Mouse (Mus musculus): ENCODE data around the gene Pank4. TPM values are rescaled to one million over a fixed set of nuclear protein-coding genes. Genes with fewer than 3 reads are reported as not detected.

Pank4 gene
- polyA plus RNA-seq, 1 experiment: 21.0 TPM

GRCm38 (mm10) chr4:154948940-154949588 lies 14.9 kb upstream of the Pank4 start:
- Histone ChIP-seq H3K79me2 (ENCODE audit: control insufficient read depth, insufficient read depth) (no peaks in the 10 kb centered on the region), H3K36me3 (ENCODE audit: control insufficient read depth, insufficient read depth) (no peaks in the 10 kb centered on the region), H3K27me3 (ENCODE audit: control insufficient read depth, insufficient read depth, insufficient read length) (peaks cover 65% of the 10 kb centered on the region), H3K4me2 (ENCODE audit: low read depth) (no peak overlapping the region), H3ac (ENCODE audit: control insufficient read depth, insufficient read length) (no peak overlapping the region), H3K4me3 (no peak overlapping the region)
- TF ChIP-seq TCF12 (IDR thresholded peaks at IDR 0.05; ENCODE audit: insufficient read depth, poor library complexity, severe bottlenecking) (no peak), POLR2AphosphoS2 (IDR thresholded peaks at IDR 0.05; ENCODE audit: insufficient read length, low read depth) (no peak), MYOD1 (IDR thresholded peaks at IDR 0.05; ENCODE audit: control insufficient read depth in 1 of 3, insufficient read length in 2 of 3, low read depth in 2 of 3) (no peak), POLR2A (IDR thresholded peaks at IDR 0.05; ENCODE audit: insufficient read length, low read depth) (no peak), CEBPB (IDR thresholded peaks at IDR 0.05; ENCODE audit: insufficient read depth, poor library complexity, severe bottlenecking) (no peak), E2F4 (IDR thresholded peaks at IDR 0.05; ENCODE audit: insufficient read depth) (no peak), SRF (IDR thresholded peaks at IDR 0.05; ENCODE audit: control insufficient read depth, insufficient read length, low read depth) (no peak)

- H3K27me3 ChIP-seq (ENCODE audit: control insufficient read depth, insufficient read depth, insufficient read length): peaks cover 70% of the 10 kb centered on the region
- no peaks in the 10 kb centered on the region for H3K36me3 ChIP-seq (ENCODE audit: control insufficient read depth, insufficient read depth)
- TF ChIP-seq REST (IDR thresholded peaks at IDR 0.05; ENCODE audit: insufficient read depth, insufficient read length) (no peak), POLR2AphosphoS2 (IDR thresholded peaks at IDR 0.05; ENCODE audit: insufficient read length, low read depth) (no peak)
- no peak overlapping the region for H3K4me2 ChIP-seq (ENCODE audit: low read depth)
- H3ac ChIP-seq (ENCODE audit: control insufficient read depth, insufficient read length): no peak overlapping the region
- H3K79me2 ChIP-seq (ENCODE audit: control insufficient read depth, insufficient read depth): no peaks in the 10 kb centered on the region
- H3K4me3 ChIP-seq: no peak overlapping the region
Measured at GRCm38 (mm10) chr4:154949589-154949982, 14.3 kb upstream of the Pank4 start.

GRCm38 (mm10) chr4:154952461-154953241 lies 11.3 kb upstream of the Pank4 start:
- Histone ChIP-seq H3ac (ENCODE audit: control insufficient read depth, insufficient read length) (no peak overlapping the region), H3K36me3 (ENCODE audit: control insufficient read depth, insufficient read depth) (no peaks in the 10 kb centered on the region), H3K4me3 (no peak overlapping the region), H3K4me2 (ENCODE audit: low read depth) (no peak overlapping the region), H3K79me2 (ENCODE audit: control insufficient read depth, insufficient read depth) (no peaks in the 10 kb centered on the region), H3K27me3 (ENCODE audit: control insufficient read depth, insufficient read depth, insufficient read length) (peaks cover 82% of the 10 kb centered on the region)
- no peak for TF ChIP-seq MYOG (IDR thresholded peaks at IDR 0.05; ENCODE audit: control insufficient read depth in 1 of 3, insufficient read depth in 1 of 3, insufficient read length in 2 of 3, low read depth in 2 of 3)
- TF ChIP-seq REST (IDR thresholded peaks at IDR 0.05; ENCODE audit: insufficient read depth, insufficient read length): no peak
- TF ChIP-seq CEBPB (IDR thresholded peaks at IDR 0.05; ENCODE audit: insufficient read depth, poor library complexity, severe bottlenecking): no peak
- TF ChIP-seq TCF3 (IDR thresholded peaks at IDR 0.05; ENCODE audit: insufficient read length, low read depth): no peak
- TF ChIP-seq POLR2A (IDR thresholded peaks at IDR 0.05; ENCODE audit: insufficient read length, low read depth): no peak
- no peak for TF ChIP-seq USF1 (IDR thresholded peaks at IDR 0.05; ENCODE audit: low read depth)
- TF ChIP-seq POLR2AphosphoS2 (IDR thresholded peaks at IDR 0.05; ENCODE audit: insufficient read length, low read depth): no peak

GRCm38 (mm10) chr4:154956604-154957003 lies 7.3 kb upstream of the Pank4 start:
- H3K36me3 ChIP-seq (ENCODE audit: control insufficient read depth, insufficient read depth): no peaks in the 10 kb centered on the region
- H3K4me2 ChIP-seq (ENCODE audit: low read depth): no peak overlapping the region
- TF ChIP-seq MYOG (IDR thresholded peaks at IDR 0.05; ENCODE audit: control insufficient read depth in 1 of 3, insufficient read depth in 1 of 3, insufficient read length in 2 of 3, low read depth in 2 of 3): no peak
- TF ChIP-seq CEBPB (IDR thresholded peaks at IDR 0.05; ENCODE audit: insufficient read depth, poor library complexity, severe bottlenecking): no peak
- no peak for TF ChIP-seq TCF3 (IDR thresholded peaks at IDR 0.05; ENCODE audit: insufficient read length, low read depth)
- TF ChIP-seq MAX (IDR thresholded peaks at IDR 0.05; ENCODE audit: low read depth): no peak
- TF ChIP-seq SRF (IDR thresholded peaks at IDR 0.05; ENCODE audit: control insufficient read depth, insufficient read length, low read depth): no peak
- no peak for TF ChIP-seq USF1 (IDR thresholded peaks at IDR 0.05; ENCODE audit: low read depth)
- no peak for TF ChIP-seq POLR2AphosphoS2 (IDR thresholded peaks at IDR 0.05; ENCODE audit: insufficient read length, low read depth)
- TF ChIP-seq E2F4 (IDR thresholded peaks at IDR 0.05; ENCODE audit: insufficient read depth): no peak
- no peak for TF ChIP-seq TCF12 (IDR thresholded peaks at IDR 0.05; ENCODE audit: insufficient read depth, poor library complexity, severe bottlenecking)
- no peak overlapping the region for H3ac ChIP-seq (ENCODE audit: control insufficient read depth, insufficient read length)
- H3K4me3 ChIP-seq: no peak overlapping the region
- H3K27me3 ChIP-seq (ENCODE audit: control insufficient read depth, insufficient read depth, insufficient read length): peaks cover 88% of the 10 kb centered on the region
- H3K79me2 ChIP-seq (ENCODE audit: control insufficient read depth, insufficient read depth): no peaks in the 10 kb centered on the region

GRCm38 (mm10) chr4:154957289-154957993 lies 6.5 kb upstream of the Pank4 start:
- Histone ChIP-seq H3ac (ENCODE audit: control insufficient read depth, insufficient read length) (no peak overlapping the region), H3K79me2 (ENCODE audit: control insufficient read depth, insufficient read depth) (no peaks in the 10 kb centered on the region), H3K27me3 (ENCODE audit: control insufficient read depth, insufficient read depth, insufficient read length) (peaks cover 88% of the 10 kb centered on the region), H3K36me3 (ENCODE audit: control insufficient read depth, insufficient read depth) (no peaks in the 10 kb centered on the region), H3K4me3 (no peak overlapping the region), H3K4me2 (ENCODE audit: low read depth) (no peak overlapping the region)
- TF ChIP-seq SRF (IDR thresholded peaks at IDR 0.05; ENCODE audit: control insufficient read depth, insufficient read length, low read depth) (no peak), TCF12 (IDR thresholded peaks at IDR 0.05; ENCODE audit: insufficient read depth, poor library complexity, severe bottlenecking) (no peak), USF1 (IDR thresholded peaks at IDR 0.05; ENCODE audit: low read depth) (no peak), MYOG (IDR thresholded peaks at IDR 0.05; ENCODE audit: control insufficient read depth in 1 of 3, insufficient read depth in 1 of 3, insufficient read length in 2 of 3, low read depth in 2 of 3) (no peak), MYOD1 (IDR thresholded peaks at IDR 0.05; ENCODE audit: control insufficient read depth in 1 of 3, insufficient read length in 2 of 3, low read depth in 2 of 3) (no peak), MAX (IDR thresholded peaks at IDR 0.05; ENCODE audit: low read depth) (no peak), E2F4 (IDR thresholded peaks at IDR 0.05; ENCODE audit: insufficient read depth) (no peak), POLR2AphosphoS2 (IDR thresholded peaks at IDR 0.05; ENCODE audit: insufficient read length, low read depth) (no peak), CEBPB (IDR thresholded peaks at IDR 0.05; ENCODE audit: insufficient read depth, poor library complexity, severe bottlenecking) (no peak), POLR2A (IDR thresholded peaks at IDR 0.05; ENCODE audit: insufficient read length, low read depth) (no peak), TCF3 (IDR thresholded peaks at IDR 0.05; ENCODE audit: insufficient read length, low read depth) (no peak), REST (IDR thresholded peaks at IDR 0.05; ENCODE audit: insufficient read depth, insufficient read length) (no peak)
